Mouse (Mus musculus): ENCODE results near the gene Gm10334. TPM values are rescaled to one million over a fixed set of nuclear protein-coding genes. Genes with fewer than 3 reads are reported as not detected.
"Not testable (repeated sequence)": the region's sequence is repeated elsewhere in the genome, so short reads cannot be mapped to it uniquely, and the experiment has no call there.

The Gm10334 gene
- total RNA-seq (2021), result not detected

DNA sequence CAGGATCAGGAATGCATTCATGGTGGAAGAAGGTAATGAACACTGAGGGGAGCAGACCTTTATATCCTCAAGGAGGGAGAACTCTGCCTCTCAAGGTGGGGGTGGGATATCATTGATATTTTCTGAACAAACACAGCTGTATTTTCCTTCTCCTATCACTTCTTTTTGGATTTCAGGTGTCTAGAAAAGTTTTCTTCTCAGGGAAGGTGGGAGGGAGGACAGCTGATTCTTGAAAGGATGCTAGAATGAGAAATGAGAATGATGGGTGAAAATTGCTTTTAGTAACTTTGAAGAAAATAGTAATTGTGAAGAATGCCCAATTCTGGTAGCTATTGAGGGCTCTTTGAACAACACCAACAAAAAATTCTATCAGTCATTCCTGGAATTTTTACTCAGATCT lies at the start of gene Gm10334:
Gm10334 (minus strand) TSS at position 101 of the 400 bp plus-strand sequence.
- intact Hi-C loops (cut with DNase I), result loop anchor here (5.0 kb wide), 1 partner anchor 69 kb away; the partner anchor contains the start of gene Prss3
- not testable (repeated sequence) for DNase-seq

DNA sequence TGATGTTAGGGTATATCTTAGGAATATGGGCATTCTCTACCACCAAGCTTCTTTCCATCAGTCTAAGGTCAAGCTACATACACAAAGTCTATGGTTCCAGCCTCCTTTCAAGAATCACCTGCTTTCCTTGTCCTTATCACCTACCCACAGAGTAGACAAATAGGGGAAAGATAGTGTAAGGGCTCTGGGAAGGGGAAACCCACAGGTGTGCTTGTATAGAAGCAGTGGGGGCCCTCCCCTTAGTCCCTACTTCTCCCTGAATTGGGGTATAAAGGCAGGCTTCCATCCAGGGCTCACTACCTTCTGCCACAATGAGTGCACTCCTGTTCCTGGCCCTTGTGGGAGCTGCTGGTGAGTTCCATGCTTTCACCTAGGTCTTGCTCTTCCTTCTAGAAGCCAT lies 12.7 kb upstream of the Gm10334 start, which contains the start of gene Prss1:
Prss1 (plus strand) TSS at position 301 of the 400 bp plus-strand sequence.
- DNase-seq, result not testable (repeated sequence)
- intact Hi-C loops (cut with DNase I), result loop anchor here (5.0 kb wide), 1 partner anchor 66 kb away; the partner anchor contains the start of gene Gm5771

DNA sequence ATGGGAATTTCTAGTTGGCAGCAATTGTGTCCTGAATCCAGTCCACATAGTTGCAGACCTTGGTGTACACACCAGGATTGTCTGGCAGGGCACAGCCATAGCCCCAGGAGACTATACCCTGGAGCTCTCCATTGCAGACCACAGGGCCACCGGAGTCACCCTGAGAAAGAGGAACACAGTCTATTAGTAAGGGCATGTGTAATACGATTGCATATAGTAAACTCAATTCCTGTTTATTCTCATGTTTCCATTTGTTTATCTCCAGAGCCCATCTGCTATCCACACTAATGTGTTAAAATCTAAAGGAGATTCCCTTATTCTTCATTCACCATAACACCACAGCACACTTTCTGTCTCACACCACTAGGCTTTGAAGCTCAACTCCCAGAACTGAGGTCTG lies 3.7 kb downstream of the Gm10334 start:
- intact Hi-C loops (cut with DNase I); DNase-seq: not testable (repeated sequence)

Other genes starting within 250 kb of the Gm10334 start
- gene Try4, start 143.9 kb downstream of the Gm10334 start, total RNA-seq (2021), result not detected
- gene Try5, start 129.3 kb downstream of the Gm10334 start, total RNA-seq (2021), result not detected
- gene Try10, start 92.0 kb downstream of the Gm10334 start, total RNA-seq (2021), result not detected
- not detected for gene Prss3, start 68.5 kb downstream of the Gm10334 start, total RNA-seq (2021)
- not detected for gene Gm5771, start 53.8 kb downstream of the Gm10334 start, total RNA-seq (2021)
- not detected for gene Prss1, start 12.8 kb upstream of the Gm10334 start, total RNA-seq (2021)
- gene Prss2, start 75.6 kb upstream of the Gm10334 start, total RNA-seq (2021), result not detected
- 1 to 10 TPM; 1.3 to 2.1 TPM for gene Ephb6, start 159.3 kb upstream of the Gm10334 start, total RNA-seq (2021)
- not detected for gene Trpv6, start 190.3 kb upstream of the Gm10334 start, total RNA-seq (2021)
- not detected for gene Trpv5, start 234.6 kb upstream of the Gm10334 start, total RNA-seq (2021)
- gene Llcfc1, start 238.3 kb upstream of the Gm10334 start, total RNA-seq (2021), result not detected

Measured in heart, postnatal 36 days (tissue).